ENCODE assay signal across 8 mouse cellular contexts in genomic region chr15:84613536-84614527, GRCm38 (mm10). TPM values are rescaled to one million over a fixed set of nuclear protein-coding genes. Genes with fewer than 3 reads are reported as not detected.
A peak's percentile ranks its signal among the peaks of the same experiment; 100 is the strongest.
DNase-seq lines count a peak whose midpoint lies in the region; ATAC-seq and TF ChIP-seq lines count a peak whose summit lies in the region.

No protein-coding gene starts in this region.

- H3K9ac ChIP-seq in heart, embryonic 13.5 days, result no peak overlapping the region
- H3K9ac ChIP-seq in kidney, postnatal 0 days (ENCODE audit: low read depth, low read length), result no peak overlapping the region

- TF ChIP-seq CTCF in brain, embryonic 14.5 days (IDR thresholded peaks at IDR 0.05; ENCODE audit: borderline replicate concordance, extremely low read depth, insufficient read depth, insufficient read length), result peak; percentile 98
- TF ChIP-seq CTCF in kidney, postnatal 0 days (IDR thresholded peaks at IDR 0.05; ENCODE audit: low read depth), result peak; percentile 99

- H3K27ac ChIP-seq in heart, embryonic 13.5 days (replicated peaks), result no peak overlapping the region
- no peak overlapping the region for H3K27ac ChIP-seq in kidney, postnatal 0 days

- TF ChIP-seq POLR2A in brain, embryonic 14.5 days (IDR thresholded peaks at IDR 0.05; ENCODE audit: borderline replicate concordance, extremely low read depth, insufficient read depth, insufficient read length, poor library complexity, severe bottlenecking), result no peak
- no peak for TF ChIP-seq POLR2A in myocyte (IDR thresholded peaks at IDR 0.05; ENCODE audit: insufficient read length, low read depth)

- H3K4me3 ChIP-seq in heart, embryonic 13.5 days, result no peak overlapping the region
- H3K4me3 ChIP-seq in kidney, postnatal 0 days (replicated peaks; ENCODE audit: low read depth, low read length), result no peak overlapping the region
- no peak overlapping the region for H3K4me3 ChIP-seq in myocyte

- DNase-seq in B cell, adult 2 months, result peak; percentile 95
- peak; percentile 91 for DNase-seq in brain, embryonic 14.5 days (ENCODE audit: low read depth)
- DNase-seq in kidney, postnatal 0 days (ENCODE audit: low spot score), result peak; percentile 83
- DNase-seq in liver, result peak; percentile 81
- DNase-seq in spleen, postnatal 36 days (ENCODE audit: low spot score in 2 of 2), result peak; percentile 80 to 85

- no peak overlapping the region for H3ac ChIP-seq in myocyte (ENCODE audit: control insufficient read depth, insufficient read length)

- no peaks in the 10 kb centered on the region for H3K36me3 ChIP-seq in heart, embryonic 13.5 days
- no peaks in the 10 kb centered on the region for H3K36me3 ChIP-seq in kidney, postnatal 0 days (ENCODE audit: insufficient read depth, low read length)
- no peaks in the 10 kb centered on the region for H3K36me3 ChIP-seq in myocyte (ENCODE audit: control insufficient read depth, insufficient read depth)

- peaks cover 79% of the 10 kb centered on the region for H3K27me3 ChIP-seq in heart, embryonic 13.5 days (replicated peaks)
- H3K27me3 ChIP-seq in kidney, postnatal 0 days (ENCODE audit: insufficient read depth, low read length), result no peaks in the 10 kb centered on the region; the same call in 1 of the 2 replicates
- H3K27me3 ChIP-seq in myocyte (ENCODE audit: control insufficient read depth, insufficient read depth, insufficient read length), result peaks cover 52% of the 10 kb centered on the region

- no peak overlapping the region for H3K4me2 ChIP-seq in heart, embryonic 13.5 days
- H3K4me2 ChIP-seq in kidney, postnatal 0 days (ENCODE audit: low read length), result no peak overlapping the region
- no peak overlapping the region for H3K4me2 ChIP-seq in myocyte (ENCODE audit: low read depth)

- H3K79me2 ChIP-seq in myocyte (ENCODE audit: control insufficient read depth, insufficient read depth), result no peaks in the 10 kb centered on the region

- peak; percentile 64; the same call in 1 of the 2 replicates for ATAC-seq in erythroid progenitor cell, adult 5-6 weeks (replicated peaks; ENCODE audit: low FRiP score, poor library complexity, severe bottlenecking)
- ATAC-seq in heart, embryonic 13.5 days (ENCODE audit: extremely low read depth, insufficient number of reproducible peaks, low FRiP score, low TSS enrichment), result 0 out of 2 replicates have a peak, but pooled peaks have one; percentile 28
- peak; percentile 60 for ATAC-seq in kidney, postnatal 0 days (replicated peaks; ENCODE audit: low FRiP score, low read depth)

- no peaks in the 10 kb centered on the region for H3K9me3 ChIP-seq in heart, embryonic 13.5 days
- no peaks in the 10 kb centered on the region for H3K9me3 ChIP-seq in kidney, postnatal 0 days (replicated peaks; ENCODE audit: low read length)

- peaks cover 11% of the 10 kb centered on the region; the same call in 1 of the 2 replicates for H3K4me1 ChIP-seq in heart, embryonic 13.5 days
- H3K4me1 ChIP-seq in kidney, postnatal 0 days (replicated peaks; ENCODE audit: insufficient read depth, low read length), result no peaks in the 10 kb centered on the region

- WGBS in heart, embryonic 13.5 days, result 50% methylated on average over 17 of the region's 17 CpGs
- 51% methylated on average over 17 of the region's 17 CpGs for WGBS in kidney, postnatal 0 days

TF ChIP-seq in myocyte, 11 proteins besides CTCF, POLR2A, EP300 and RAD21:
- TF ChIP-seq TCF3 (IDR thresholded peaks at IDR 0.05; ENCODE audit: insufficient read length, low read depth), result peak; percentile 93
- no peak for TF ChIP-seq USF1 (IDR thresholded peaks at IDR 0.05; ENCODE audit: low read depth)
- no peak for TF ChIP-seq MAX (IDR thresholded peaks at IDR 0.05; ENCODE audit: low read depth)
- TF ChIP-seq E2F4 (IDR thresholded peaks at IDR 0.05; ENCODE audit: insufficient read depth), result no peak
- no peak for TF ChIP-seq POLR2AphosphoS2 (IDR thresholded peaks at IDR 0.05; ENCODE audit: insufficient read length, low read depth)
- TF ChIP-seq MYOD1 (IDR thresholded peaks at IDR 0.05; ENCODE audit: control insufficient read depth in 1 of 3, insufficient read length in 2 of 3, low read depth in 2 of 3), result peak; percentile 56 to 98 (median 98)
- peak; percentile 89 to 99 (median 99) for TF ChIP-seq MYOG (IDR thresholded peaks at IDR 0.05; ENCODE audit: control insufficient read depth in 1 of 3, insufficient read depth in 1 of 3, insufficient read length in 2 of 3, low read depth in 2 of 3)
- no peak for TF ChIP-seq REST (IDR thresholded peaks at IDR 0.05; ENCODE audit: insufficient read depth, insufficient read length)
- no peak for TF ChIP-seq SRF (IDR thresholded peaks at IDR 0.05; ENCODE audit: control insufficient read depth, insufficient read length, low read depth)
- no peak for TF ChIP-seq CEBPB (IDR thresholded peaks at IDR 0.05; ENCODE audit: insufficient read depth, poor library complexity, severe bottlenecking)
- TF ChIP-seq TCF12 (IDR thresholded peaks at IDR 0.05; ENCODE audit: insufficient read depth, poor library complexity, severe bottlenecking), result peak; percentile 62

RNA-seq across cellular contexts. Expression of gene Prr5, which starts 55.6 kb away (rescaled TPM):
- 14.2 and 20.9 TPM in 2 replicates for polyA plus RNA-seq in brain, embryonic 14.5 days (2012; rRNA removed)
- total RNA-seq in erythroid progenitor cell, adult 5-6 weeks (2015; ENCODE audit: low replicate concordance), result 5.4 TPM in 1 of 2 replicates, not detected in the other
- total RNA-seq in erythroid progenitor cell, adult 5-6 weeks (2017; ENCODE audit: low replicate concordance), result 0.39 TPM in 1 of 2 replicates, not detected in the other
- 20.7 and 21.1 TPM in 2 replicates for polyA plus RNA-seq in heart, embryonic 13.5 days (2015; fragmentation: Nextera tagmentation; extraction: Ambion mirVana)
- polyA plus RNA-seq in kidney, postnatal 0 days (2015; fragmentation: Nextera tagmentation; extraction: Ambion mirVana), result 35.0 and 35.6 TPM in 2 replicates
- 8.1 TPM for polyA plus RNA-seq in myocyte (2012; fragmentation: generic; extraction: Trizol)

RNA-seq across cellular contexts. Expression of gene Rtl6, which starts 56.2 kb away (rescaled TPM):
- 50.4 and 70.9 TPM in 2 replicates for polyA plus RNA-seq in brain, embryonic 14.5 days (2012; rRNA removed)
- total RNA-seq in erythroid progenitor cell, adult 5-6 weeks (2015; ENCODE audit: low replicate concordance), result 1.1 TPM in 1 of 2 replicates, not detected in the other
- total RNA-seq in erythroid progenitor cell, adult 5-6 weeks (2017; ENCODE audit: low replicate concordance), result 0.77 TPM in 1 of 2 replicates, not detected in the other
- polyA plus RNA-seq in heart, embryonic 13.5 days (2015; fragmentation: Nextera tagmentation; extraction: Ambion mirVana), result 9.2 and 9.8 TPM in 2 replicates
- 11.2 and 11.6 TPM in 2 replicates for polyA plus RNA-seq in kidney, postnatal 0 days (2015; fragmentation: Nextera tagmentation; extraction: Ambion mirVana)
- polyA plus RNA-seq in myocyte (2012; fragmentation: generic; extraction: Trizol), result 0.02 TPM
